Mouse (Mus musculus): ENCODE measurements around the gene Pdzd7. TPM values are rescaled to one million over a fixed set of nuclear protein-coding genes. Genes with fewer than 3 reads are reported as not detected.
"Not testable (repeated sequence)": the region's sequence is repeated elsewhere in the genome, so short reads cannot be mapped to it uniquely, and the experiment has no call there.

Gene Pdzd7
- polyA plus RNA-seq, 1 experiment = 8.8 TPM

DNA sequence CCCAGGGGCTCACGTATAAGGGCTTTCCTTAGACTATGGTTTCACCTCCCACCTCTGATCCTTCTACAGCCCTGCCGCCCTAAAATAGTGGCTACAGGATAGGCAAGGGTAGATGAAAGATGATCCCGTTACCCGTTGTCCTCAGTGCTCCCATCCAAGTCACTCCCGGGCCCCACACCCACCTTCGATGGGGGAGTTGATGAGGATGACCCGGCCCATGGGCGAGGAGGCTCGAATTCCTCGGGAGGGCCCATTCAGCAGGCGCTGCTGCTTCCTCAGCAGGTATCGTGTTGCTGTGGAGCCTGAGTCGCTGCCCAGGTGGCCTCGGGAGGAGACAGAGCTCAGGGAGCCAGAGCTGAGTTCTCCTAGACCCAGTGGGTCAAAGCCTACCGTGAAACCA is 281 bp downstream of the Pdzd7 start:
- TF ChIP-seq CTCF (IDR thresholded peaks at IDR 0.05; ENCODE audit: borderline replicate concordance, extremely low read depth, insufficient read depth, insufficient read length) (no peak), POLR2A (IDR thresholded peaks at IDR 0.05; ENCODE audit: borderline replicate concordance, extremely low read depth, insufficient read depth, insufficient read length, poor library complexity, severe bottlenecking) (no peak)
- no peak for DNase-seq (ENCODE audit: low read depth)

DNA sequence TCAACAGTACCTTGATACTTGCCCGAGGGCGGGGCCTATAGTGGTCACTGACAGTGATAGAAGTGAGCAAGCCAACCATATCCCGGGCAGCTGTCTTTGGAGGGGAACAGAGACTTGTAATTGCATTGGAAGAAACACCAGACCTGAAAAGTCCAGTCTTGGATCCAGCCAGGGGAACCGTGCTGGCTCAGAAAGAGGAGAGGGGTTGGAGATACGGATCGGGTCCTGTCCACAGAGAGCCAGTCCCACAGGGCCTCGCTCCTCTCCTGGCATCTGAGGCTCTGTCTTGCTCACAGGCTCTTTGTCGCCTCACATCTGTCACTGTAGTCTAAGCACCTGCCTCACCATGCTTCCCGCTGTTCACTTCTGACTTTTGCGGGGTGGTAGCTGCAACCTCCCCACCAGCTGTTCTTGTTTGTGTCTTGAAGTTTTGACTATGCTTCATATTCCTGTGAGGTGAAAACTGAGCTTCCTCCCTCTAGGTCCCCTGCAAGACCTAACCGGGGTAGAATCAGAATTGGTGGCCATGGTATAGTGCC is 1.1 kb downstream of the Pdzd7 start:
- TF ChIP-seq POLR2A (IDR thresholded peaks at IDR 0.05; ENCODE audit: borderline replicate concordance, extremely low read depth, insufficient read depth, insufficient read length, poor library complexity, severe bottlenecking) = no peak
- TF ChIP-seq CTCF (IDR thresholded peaks at IDR 0.05; ENCODE audit: borderline replicate concordance, extremely low read depth, insufficient read depth, insufficient read length) = no peak
- no peak for DNase-seq (ENCODE audit: low read depth)

DNA sequence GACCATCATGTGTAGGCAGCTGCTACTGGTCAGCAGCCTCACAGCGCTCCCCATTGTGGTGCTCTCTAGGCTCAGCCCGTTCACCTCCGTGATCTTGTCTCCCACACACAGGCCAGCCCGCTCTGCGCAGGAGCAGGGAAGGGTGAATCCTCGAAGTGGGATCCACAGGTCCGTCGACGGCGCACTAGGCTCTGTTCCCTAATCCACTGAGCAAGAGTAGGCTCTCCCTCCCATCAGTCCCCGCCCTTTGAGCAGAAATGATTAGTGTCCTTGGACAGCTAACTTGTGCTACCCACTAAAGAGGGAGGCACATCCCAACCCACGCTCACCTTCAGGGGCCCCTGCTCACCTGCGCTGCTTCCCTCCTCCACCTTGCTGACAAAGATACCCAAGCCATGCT is 5.3 kb downstream of the Pdzd7 start:
- DNase-seq (ENCODE audit: low read depth) = no peak
- TF ChIP-seq CTCF (IDR thresholded peaks at IDR 0.05; ENCODE audit: borderline replicate concordance, extremely low read depth, insufficient read depth, insufficient read length) (no peak), POLR2A (IDR thresholded peaks at IDR 0.05; ENCODE audit: borderline replicate concordance, extremely low read depth, insufficient read depth, insufficient read length, poor library complexity, severe bottlenecking) (no peak)

DNA sequence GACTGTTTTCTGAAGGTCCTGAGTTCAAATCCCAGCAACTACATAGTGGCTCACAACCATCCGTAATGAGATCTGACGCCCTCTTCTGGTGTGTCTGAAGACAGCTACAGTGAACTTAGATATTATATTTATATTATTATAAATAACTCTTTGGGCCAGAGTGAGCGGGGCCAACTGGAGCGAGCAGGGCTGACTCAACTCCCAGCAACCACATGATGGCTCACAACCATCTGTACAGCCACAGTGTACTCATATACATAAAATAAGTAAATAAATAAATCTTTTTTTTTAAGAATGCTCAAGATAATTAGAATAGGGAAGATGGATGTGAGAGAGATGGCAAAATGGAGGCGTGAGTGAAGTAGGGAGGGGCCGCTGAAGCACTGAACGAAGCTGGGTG is 7.3 kb downstream of the Pdzd7 start:
- not testable (repeated sequence) for DNase-seq (ENCODE audit: low read depth)

DNA sequence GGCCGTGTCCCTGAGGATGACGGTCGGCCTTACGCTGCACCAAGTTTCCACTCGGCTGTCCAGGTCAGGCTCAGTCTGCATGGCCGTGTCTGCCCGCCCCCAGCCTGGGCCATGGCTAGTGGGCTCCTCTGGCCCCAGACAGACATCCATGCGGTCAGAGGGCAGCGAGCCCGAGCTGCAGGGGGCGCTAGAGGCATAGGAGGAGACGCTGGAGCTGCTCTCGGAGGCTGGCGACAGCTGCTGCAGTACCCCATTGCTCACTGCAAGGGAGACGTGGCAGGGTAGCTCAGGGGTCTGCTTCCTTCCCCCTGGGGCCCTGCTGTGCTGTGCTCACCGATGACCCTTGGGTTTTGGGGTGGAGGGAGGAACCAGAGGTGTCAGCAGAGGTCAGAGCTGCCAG is 8.7 kb downstream of the Pdzd7 start:
- no peak for DNase-seq (ENCODE audit: low read depth)

DNA sequence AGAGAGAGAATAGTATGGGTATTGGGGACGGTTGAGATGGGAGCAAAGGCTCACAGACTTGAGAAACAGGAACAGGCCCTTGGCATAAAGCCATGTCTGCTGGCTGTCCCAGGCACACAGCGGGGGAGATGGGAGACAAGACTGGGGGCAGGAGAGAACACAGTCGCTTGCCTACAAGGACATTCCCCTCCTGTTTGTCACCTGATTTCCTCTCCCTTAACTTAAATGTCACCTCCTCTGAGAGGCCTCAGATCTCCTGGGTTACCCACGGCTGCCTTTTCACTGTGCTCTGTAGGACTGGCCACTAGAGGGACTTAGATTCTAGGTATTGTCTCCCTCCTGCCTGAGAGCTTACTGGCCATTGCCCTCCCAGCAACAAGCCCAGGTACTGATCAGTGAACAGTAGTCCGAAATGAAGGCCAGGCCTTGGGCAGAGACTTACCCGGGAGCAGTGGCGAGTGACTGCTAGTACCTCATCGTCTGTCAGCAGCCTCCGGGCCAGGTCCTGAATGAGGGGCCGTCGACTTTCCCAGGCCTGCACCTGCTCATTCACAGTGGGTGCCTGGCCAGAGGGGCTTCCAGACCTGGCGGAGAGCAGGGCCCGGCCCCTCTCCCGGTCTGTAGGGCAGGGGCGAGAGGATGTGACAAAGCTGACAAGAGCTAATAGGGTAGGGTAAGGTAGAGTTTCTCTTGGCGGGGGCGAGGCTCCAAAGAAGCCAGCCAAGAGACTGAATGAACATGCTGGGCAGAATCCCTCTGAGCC is 12.8 kb downstream of the Pdzd7 start:
- DNase-seq (ENCODE audit: low read depth) = no peak
- no peak for TF ChIP-seq POLR2A (IDR thresholded peaks at IDR 0.05; ENCODE audit: borderline replicate concordance, extremely low read depth, insufficient read depth, insufficient read length, poor library complexity, severe bottlenecking)
- peak; percentile 51; the same call in 1 of the 2 replicates for TF ChIP-seq CTCF (IDR thresholded peaks at IDR 0.05; ENCODE audit: borderline replicate concordance, extremely low read depth, insufficient read depth, insufficient read length)

More for the DNA sequence above, 8.7 kb downstream of the Pdzd7 start:
- no peak for TF ChIP-seq POLR2A (IDR thresholded peaks at IDR 0.05; ENCODE audit: borderline replicate concordance, extremely low read depth, insufficient read depth, insufficient read length, poor library complexity, severe bottlenecking)
- TF ChIP-seq CTCF (IDR thresholded peaks at IDR 0.05; ENCODE audit: borderline replicate concordance, extremely low read depth, insufficient read depth, insufficient read length) = peak; percentile 23; the same call in 1 of the 2 replicates

DNA sequence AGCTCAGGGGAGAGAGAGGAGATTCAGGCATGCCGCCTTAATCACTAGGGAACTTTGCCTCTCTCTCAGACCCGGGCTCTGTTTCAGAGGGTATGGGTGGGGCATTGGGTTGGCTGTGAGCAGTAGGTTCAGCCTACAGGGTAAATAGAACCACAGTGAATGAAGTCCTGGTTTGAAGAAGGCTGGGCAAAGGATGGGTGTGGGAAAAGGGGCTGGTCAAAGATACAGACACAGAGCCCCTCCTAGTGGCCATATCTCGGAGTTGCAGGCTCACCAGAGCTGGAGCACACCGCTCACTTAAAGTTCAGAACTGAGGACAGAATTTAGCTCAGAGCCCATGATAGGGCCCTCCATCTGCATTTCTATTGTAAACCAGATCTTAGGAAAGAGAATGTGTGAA is 13.7 kb downstream of the Pdzd7 start:
- peak; percentile 82 for DNase-seq (ENCODE audit: low read depth)
- peak; percentile 86 for TF ChIP-seq CTCF (IDR thresholded peaks at IDR 0.05; ENCODE audit: borderline replicate concordance, extremely low read depth, insufficient read depth, insufficient read length)
- no peak for TF ChIP-seq POLR2A (IDR thresholded peaks at IDR 0.05; ENCODE audit: borderline replicate concordance, extremely low read depth, insufficient read depth, insufficient read length, poor library complexity, severe bottlenecking)

DNA sequence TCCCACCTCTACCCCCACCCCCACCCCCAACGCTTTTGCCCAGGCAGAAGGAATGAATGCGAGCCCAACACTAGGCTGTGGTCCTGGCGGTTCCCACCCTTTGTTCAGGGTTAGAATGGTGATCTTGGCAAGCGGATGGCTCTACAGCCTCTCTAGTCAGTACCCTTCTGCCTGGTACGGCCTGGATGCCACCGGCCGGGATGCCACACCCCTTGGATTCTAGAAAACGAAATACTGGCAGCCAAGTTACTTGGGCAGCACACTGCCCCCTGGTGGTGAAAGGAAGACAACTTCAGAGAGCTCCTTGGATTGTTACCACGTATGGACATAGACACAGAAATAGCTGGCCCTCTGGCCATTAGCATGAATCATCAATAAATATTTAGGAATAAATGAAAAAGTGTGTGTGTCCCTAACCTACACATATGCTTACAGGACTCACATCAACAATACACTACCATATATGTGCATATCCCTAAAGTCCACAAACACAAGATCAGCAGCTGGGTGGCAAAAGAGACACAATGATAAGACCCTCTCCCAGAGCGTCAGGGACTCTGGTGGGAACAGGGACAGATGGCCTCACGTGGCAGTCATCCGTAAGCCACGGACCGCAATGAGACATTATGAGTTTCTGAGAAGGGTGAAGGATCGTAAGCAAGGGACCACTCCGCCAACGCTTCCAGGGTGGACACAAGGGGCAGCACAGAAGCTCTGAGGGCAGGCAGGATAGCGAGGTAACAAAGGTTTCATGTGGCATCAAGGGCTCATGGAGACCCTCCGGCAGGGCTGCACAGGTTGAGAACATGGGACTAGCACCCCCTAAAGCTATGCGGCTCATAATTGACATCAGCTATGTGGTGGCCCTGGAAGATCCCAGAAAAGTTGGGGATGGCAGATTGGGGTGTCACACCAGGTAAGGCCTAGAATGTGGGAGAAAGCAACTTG is 14.5 kb downstream of the Pdzd7 start:
- DNase-seq (ENCODE audit: low read depth) = peak; percentile 90
- TF ChIP-seq CTCF (IDR thresholded peaks at IDR 0.05; ENCODE audit: borderline replicate concordance, extremely low read depth, insufficient read depth, insufficient read length) (peak; percentile 88), POLR2A (IDR thresholded peaks at IDR 0.05; ENCODE audit: borderline replicate concordance, extremely low read depth, insufficient read depth, insufficient read length, poor library complexity, severe bottlenecking) (no peak)

DNA sequence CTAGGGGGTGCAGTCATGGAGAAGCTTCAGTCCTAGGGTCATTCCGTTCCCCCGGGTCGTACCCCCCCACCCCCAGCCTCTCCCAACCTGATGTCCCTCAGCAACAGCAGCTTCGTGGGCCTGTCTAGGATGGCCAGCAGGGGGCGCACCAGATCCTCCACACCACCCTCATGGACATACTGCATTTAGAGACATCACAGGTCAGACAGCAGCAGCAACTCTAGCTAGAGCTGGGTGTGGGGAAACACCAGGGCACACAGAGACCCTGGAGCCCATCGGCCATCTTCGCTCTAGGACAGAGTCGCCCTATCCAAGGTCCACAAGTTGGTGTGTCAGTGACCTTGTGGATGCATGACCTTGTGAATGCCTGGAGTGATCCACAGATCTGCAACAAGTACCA is 15.4 kb downstream of the Pdzd7 start:
- DNase-seq (ENCODE audit: low read depth) = no peak
- no peak for TF ChIP-seq POLR2A (IDR thresholded peaks at IDR 0.05; ENCODE audit: borderline replicate concordance, extremely low read depth, insufficient read depth, insufficient read length, poor library complexity, severe bottlenecking)
- TF ChIP-seq CTCF (IDR thresholded peaks at IDR 0.05; ENCODE audit: borderline replicate concordance, extremely low read depth, insufficient read depth, insufficient read length) = peak; percentile 80

DNA sequence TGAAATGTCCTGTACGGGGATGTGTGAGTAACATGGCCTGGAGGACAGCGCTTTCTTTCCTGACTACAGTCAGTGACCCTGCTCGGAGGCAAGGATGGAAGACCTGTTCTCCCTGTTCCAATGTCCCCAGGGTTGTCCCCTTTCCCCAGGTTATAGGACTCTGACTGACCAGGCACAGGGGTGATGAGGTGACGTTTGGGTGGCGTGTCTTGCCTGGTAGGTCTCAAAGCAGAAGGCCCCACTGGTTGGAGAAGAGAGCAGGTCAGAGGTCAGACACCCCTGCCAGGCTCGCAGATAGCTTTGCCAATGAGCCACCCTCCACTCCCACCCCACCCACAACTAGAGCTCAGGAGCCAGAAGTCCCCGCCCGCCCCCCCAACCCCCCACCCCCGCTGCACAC is 15.9 kb downstream of the Pdzd7 start:
- TF ChIP-seq POLR2A (IDR thresholded peaks at IDR 0.05; ENCODE audit: borderline replicate concordance, extremely low read depth, insufficient read depth, insufficient read length, poor library complexity, severe bottlenecking) = no peak
- TF ChIP-seq CTCF (IDR thresholded peaks at IDR 0.05; ENCODE audit: borderline replicate concordance, extremely low read depth, insufficient read depth, insufficient read length) = no peak
- DNase-seq (ENCODE audit: low read depth) = no peak

DNA sequence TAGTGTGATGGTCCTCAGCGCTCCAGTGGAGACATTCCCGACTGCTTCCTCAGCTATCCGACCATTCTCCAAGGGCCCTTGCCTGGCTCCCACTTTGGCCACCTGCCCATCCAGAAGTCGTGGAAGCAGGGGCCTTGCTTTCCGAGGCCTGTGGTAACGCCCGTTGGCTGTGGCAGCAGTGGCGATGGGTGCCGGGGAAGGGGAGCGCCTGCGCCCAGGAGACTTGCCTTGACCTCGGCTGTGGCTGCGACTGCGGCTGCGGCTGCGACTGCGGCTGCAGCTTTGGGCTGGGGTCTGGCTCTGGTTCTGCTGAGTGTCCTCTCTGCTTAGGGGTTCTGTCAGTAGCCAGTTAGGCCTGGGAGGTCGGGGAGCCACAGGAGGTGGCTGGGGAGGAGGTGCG is 16.8 kb downstream of the Pdzd7 start:
- TF ChIP-seq POLR2A (IDR thresholded peaks at IDR 0.05; ENCODE audit: borderline replicate concordance, extremely low read depth, insufficient read depth, insufficient read length, poor library complexity, severe bottlenecking) (no peak), CTCF (IDR thresholded peaks at IDR 0.05; ENCODE audit: borderline replicate concordance, extremely low read depth, insufficient read depth, insufficient read length) (no peak)
- no peak for DNase-seq (ENCODE audit: low read depth)
